Mouse (Mus musculus) splenic B cell, adult 2 months (primary cell): Measurements from ENCODE around the gene Gm6096.

ENCODE experiments used
- DNase-seq: peaks from one replicate; pipeline ENCODE4 v3.0.0-alpha.2; 2011; ENCODE audit warnings: low read depth, low spot score
- H3K27me3 ChIP-seq: 2 replicates; pipeline ENCODE4 v1.6.1; 2012; ENCODE audit warnings: mild to moderate bottlenecking, low read length, moderate library complexity, mixed read lengths; ENCODE audit not compliant: control insufficient read depth, poor library complexity, insufficient read depth, severe bottlenecking
- H3K36me3 ChIP-seq: 2 replicates; pipeline ENCODE4 v1.6.1; 2012; ENCODE audit warnings: mild to moderate bottlenecking, low read length, moderate library complexity, mixed read lengths; ENCODE audit not compliant: control insufficient read depth, poor library complexity, insufficient read depth, severe bottlenecking

Gm6096 gene

DNA sequence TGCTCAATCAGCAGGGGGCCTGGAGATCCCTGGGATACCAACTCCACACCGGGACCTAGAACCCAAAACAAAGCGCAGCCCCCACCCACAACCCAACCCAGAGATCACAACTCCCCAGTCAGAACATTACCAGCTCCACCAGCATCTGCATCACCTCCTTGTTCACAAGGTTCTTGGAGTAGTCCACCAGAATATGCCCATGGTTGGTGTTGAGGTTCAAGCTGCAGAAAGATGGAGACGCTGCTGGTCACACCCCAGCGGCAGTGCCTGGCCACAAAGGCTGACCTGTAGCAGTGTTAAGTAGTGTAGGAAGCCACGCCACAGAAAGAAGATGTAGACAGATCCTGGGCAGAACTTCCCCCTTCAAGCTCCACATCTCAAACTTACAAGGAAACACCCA lies 21.7 kb upstream of the Gm6096 start:
- Histone ChIP-seq H3K36me3 (peaks cover 12% of the 10 kb centered on the region), H3K27me3 (no peaks in the 10 kb centered on the region)
- no peak for DNase-seq

GRCm38 (mm10) chr7:34229691-34230111 lies 21.1 kb upstream of the Gm6096 start:
- Histone ChIP-seq H3K36me3 (peaks cover 12% of the 10 kb centered on the region), H3K27me3 (no peaks in the 10 kb centered on the region)
- no peak for DNase-seq

GRCm38 (mm10) chr7:34230116-34230515 lies 20.7 kb upstream of the Gm6096 start, which contains the start of gene Gpi1:
TSS of gene Gpi1 (minus strand) at chr7:34230336.
- Histone ChIP-seq H3K27me3 (no peaks in the 10 kb centered on the region), H3K36me3 (peaks cover 12% of the 10 kb centered on the region)
- peak; percentile 92 for DNase-seq

DNA sequence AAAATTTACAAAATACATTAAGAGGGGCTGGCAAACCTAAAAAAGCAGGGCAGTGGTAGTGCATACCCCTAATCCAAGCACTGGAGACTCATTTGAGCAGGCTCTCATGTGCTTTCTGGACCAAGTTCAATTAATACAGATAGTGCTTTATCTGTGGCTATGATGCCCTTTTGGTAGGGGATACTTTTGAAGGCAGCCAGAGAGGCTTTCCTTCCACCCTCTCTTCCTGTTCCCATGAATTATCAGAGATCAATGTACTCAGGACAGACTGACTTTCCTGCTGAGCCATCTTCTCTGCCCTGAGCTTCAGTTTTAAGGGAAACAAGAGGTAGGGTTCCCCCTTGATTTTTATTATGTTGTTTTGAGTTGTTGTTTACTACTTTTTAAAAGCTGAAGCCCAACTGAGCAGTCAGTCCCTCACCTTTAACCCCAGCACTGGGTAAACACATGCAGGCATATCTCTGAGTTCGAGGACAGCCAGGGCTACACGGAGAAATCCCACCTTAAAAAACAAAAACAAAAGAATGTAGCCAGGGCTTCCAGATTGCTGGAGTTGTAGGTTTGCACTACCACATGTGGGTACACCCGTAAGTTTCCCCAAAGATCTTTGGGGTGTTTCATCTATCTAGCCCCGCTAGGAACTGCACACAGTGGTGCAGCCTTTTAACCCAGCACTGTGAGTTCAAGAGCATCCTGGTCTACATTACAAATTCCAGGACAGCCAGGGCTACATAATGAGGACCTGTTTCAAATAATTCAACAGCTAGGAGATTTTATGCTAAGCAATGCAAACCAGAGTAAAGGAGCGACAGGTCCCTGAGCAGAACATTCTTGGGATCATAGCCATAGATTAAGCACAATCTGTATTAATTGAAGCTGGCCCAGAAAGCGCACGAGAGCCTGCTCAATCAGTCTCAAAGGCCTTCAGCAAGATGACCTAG lies 17.8 kb upstream of the Gm6096 start:
- no peak for DNase-seq
- H3K36me3 ChIP-seq: peaks cover 2% of the 10 kb centered on the region
- no peaks in the 10 kb centered on the region for H3K27me3 ChIP-seq

DNA sequence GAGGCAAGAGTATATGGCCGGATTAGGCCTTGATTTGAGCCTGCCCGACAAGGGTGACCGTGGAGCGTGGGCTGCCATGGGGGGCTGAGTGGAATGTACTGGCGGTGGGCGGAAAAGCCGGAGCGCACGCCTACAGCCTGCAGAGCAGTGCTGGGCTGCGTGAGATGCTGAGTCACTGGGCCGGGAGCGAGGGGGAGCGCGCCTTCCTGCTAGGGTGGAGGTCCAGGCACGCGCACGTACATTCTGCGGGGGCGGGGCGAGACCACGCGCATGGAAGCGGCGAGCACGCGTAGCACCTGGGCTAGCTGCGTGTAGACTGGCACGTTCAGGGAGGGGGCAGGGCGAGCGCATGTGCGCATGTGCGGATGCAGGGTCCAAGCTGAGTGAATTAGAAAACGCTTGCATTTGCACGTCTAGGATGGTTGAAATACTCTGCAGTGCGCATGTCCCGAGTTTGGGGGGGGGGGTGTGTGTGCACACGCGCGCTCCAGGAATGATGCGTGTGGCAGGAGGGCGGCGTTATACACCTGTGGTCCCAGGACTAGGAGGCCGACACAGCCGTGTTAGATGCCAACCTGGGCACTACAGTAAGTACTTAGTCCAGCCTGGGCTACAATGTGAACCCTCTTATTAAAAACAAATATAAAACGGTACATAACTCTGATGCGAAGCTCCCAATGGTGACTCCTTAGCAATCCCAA lies 16.8 kb upstream of the Gm6096 start:
- Histone ChIP-seq H3K27me3 (no peaks in the 10 kb centered on the region), H3K36me3 (no peaks in the 10 kb centered on the region)
- DNase-seq: peak; percentile 96

- Histone ChIP-seq H3K36me3 (no peaks in the 10 kb centered on the region), H3K27me3 (no peaks in the 10 kb centered on the region)
- DNase-seq: no peak
Measured at GRCm38 (mm10) chr7:34234610-34235561, 16.0 kb upstream of the Gm6096 start.

DNA sequence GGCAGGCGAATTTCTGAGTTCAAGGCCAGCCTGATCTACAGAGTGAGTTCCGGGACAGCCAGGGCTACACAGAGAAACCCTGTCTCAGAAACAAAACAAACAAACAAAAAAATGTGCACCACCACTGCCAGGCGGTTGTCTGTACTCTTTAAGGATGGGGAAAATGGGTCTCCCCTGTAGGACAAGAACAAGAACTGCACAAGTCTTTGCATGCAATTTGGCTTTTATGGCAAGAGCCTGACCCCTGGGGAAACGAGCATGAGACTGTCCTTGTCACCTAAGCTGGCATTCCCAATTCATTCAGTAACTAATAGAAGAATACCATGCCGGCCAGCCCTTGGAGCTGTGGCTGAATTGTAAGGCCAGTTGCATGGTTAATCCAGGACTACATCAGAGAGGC lies 15.2 kb upstream of the Gm6096 start:
- Histone ChIP-seq H3K36me3 (no peaks in the 10 kb centered on the region), H3K27me3 (no peaks in the 10 kb centered on the region)
- no peak for DNase-seq

DNA sequence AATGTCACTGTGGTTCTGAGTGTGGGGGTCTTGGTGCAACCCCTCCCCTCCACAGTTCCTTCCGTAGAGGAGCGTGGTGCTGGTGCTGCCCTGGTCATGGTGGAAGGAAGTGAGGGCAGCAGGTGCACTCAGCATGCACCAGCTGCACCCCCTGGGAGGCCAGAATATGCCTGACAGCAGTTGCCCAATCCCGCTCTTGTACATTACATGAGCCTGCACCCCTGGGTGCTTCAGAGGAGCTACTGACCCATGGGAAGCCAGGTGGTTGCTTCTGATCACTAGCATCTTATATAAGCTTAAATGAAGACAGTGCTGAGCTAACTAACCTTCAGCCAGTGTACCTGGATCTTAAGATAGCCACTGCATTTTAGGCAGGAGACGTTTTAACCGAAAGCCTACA lies 12.8 kb upstream of the Gm6096 start:
- H3K36me3 ChIP-seq: no peaks in the 10 kb centered on the region
- no peak for DNase-seq
- H3K27me3 ChIP-seq: no peaks in the 10 kb centered on the region

- Histone ChIP-seq H3K27me3 (no peaks in the 10 kb centered on the region), H3K36me3 (peaks cover 6% of the 10 kb centered on the region)
- no peak for DNase-seq
Measured at GRCm38 (mm10) chr7:34242176-34242575, 8.7 kb upstream of the Gm6096 start.

- DNase-seq: no peak
- H3K27me3 ChIP-seq: no peaks in the 10 kb centered on the region
- H3K36me3 ChIP-seq: peaks cover 11% of the 10 kb centered on the region
Measured at GRCm38 (mm10) chr7:34246870-34247499, 3.9 kb upstream of the Gm6096 start.

DNA sequence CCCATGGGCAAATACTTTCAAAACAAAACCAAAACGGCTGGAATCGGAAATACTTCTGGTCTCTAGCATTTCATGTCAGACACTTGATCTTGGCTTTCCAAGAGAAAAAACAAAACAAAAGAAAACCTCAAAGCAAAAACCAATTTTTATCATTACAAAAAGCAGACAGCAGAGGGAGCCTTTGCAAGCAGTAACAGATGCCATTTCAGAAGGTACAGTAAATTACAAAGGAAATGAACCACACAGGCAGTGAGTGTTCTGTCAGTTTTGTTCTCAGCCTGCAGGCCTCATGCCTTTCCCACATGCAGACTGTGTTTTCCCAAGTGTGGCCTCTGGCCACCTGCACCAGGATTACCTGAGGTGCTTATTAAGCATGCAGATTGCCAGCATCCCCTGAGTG lies 1.2 kb downstream of the Gm6096 start:
- no peaks in the 10 kb centered on the region for H3K27me3 ChIP-seq
- H3K36me3 ChIP-seq: peaks cover 5% of the 10 kb centered on the region
- peak; percentile 48 for DNase-seq

- Histone ChIP-seq H3K27me3 (no peaks in the 10 kb centered on the region), H3K36me3 (peaks cover 5% of the 10 kb centered on the region)
- no peak for DNase-seq
Measured at GRCm38 (mm10) chr7:34255137-34255536, 4.3 kb downstream of the Gm6096 start.

- no peak for DNase-seq
- no peaks in the 10 kb centered on the region for H3K27me3 ChIP-seq
- H3K36me3 ChIP-seq: peaks cover 3% of the 10 kb centered on the region
Measured at GRCm38 (mm10) chr7:34255916-34256315, 5.1 kb downstream of the Gm6096 start.

DNA sequence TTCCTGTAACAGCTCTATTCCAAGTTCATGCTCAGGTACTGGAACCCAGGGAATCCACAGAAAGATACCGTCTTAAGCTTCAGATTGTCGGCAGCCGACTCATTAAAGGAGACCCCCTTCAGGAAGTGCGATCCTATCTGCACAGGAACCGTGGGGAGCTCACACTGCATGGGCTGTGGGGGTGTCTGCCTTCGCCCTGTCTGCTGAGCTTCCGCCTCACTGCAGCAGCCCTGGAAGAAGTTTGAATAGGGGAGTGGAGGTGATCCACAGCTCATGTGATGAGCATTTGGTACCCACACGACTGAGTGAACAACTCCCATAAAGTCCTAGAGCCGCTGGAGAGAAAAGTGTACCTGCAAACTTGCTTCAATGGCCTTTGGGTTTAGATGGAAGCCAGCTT lies 6.4 kb downstream of the Gm6096 start:
- no peak for DNase-seq
- peaks cover 8% of the 10 kb centered on the region for H3K36me3 ChIP-seq
- no peaks in the 10 kb centered on the region for H3K27me3 ChIP-seq
